Comparison of ENCODE assay signal across 30 mouse cellular contexts in genomic region chr8:117412232-117412631, GRCm38 (mm10).
A peak's percentile ranks its signal among the peaks of the same experiment; 100 is the strongest.
DNase-seq lines count a peak whose midpoint lies in the region; ATAC-seq lines count a peak whose summit lies in the region.
"Had no signal": no experiment of that assay in that cellular context is flagged by ENCODE, and none has a peak within 500 bp of the region (broad histone marks: within the 10 kb centered on the region; RNA-seq: fewer than 3 reads in every experiment).

No protein-coding gene starts in this region.

- no peak overlapping the region for H3K4me2 ChIP-seq in heart, embryonic 15.5 days
- 0 out of 2 replicates have a peak overlapping the region, but pooled peaks have one; percentile 10 for H3K4me2 ChIP-seq in kidney, embryonic 14.5 days (replicated peaks; ENCODE audit: low read depth, low read length)
- no peak overlapping the region for H3K4me2 ChIP-seq in limb, embryonic 15.5 days
- H3K4me2 ChIP-seq: forebrain, embryonic 13.5 days; liver, embryonic 13.5 days; midbrain, embryonic 12.5 days; neural tube, embryonic 12.5 days had no signal

- intact Hi-C loops in heart, postnatal 25 days (cut with DNase I): no loop called here

- H3K36me3 ChIP-seq in heart, embryonic 15.5 days: 0 out of 2 replicates have a peak, but pooled peaks cover 3% of the 10 kb centered on the region
- H3K36me3 ChIP-seq in kidney, embryonic 14.5 days (ENCODE audit: control insufficient read depth, insufficient read depth, low read length): peaks cover 9% of the 10 kb centered on the region; the same call in 1 of the 2 replicates
- H3K36me3 ChIP-seq in limb, embryonic 15.5 days: 0 out of 2 replicates have a peak, but pooled peaks cover 5% of the 10 kb centered on the region
- H3K36me3 ChIP-seq in limb, embryonic 10.5 days: peaks cover 20% of the 10 kb centered on the region

- WGBS in heart, embryonic 15.5 days: 69% methylated on average over 10 of the region's 10 CpGs
- WGBS in kidney, embryonic 14.5 days: 55% methylated on average over 10 of the region's 10 CpGs
- 64% methylated on average over 10 of the region's 10 CpGs for WGBS in limb, embryonic 15.5 days
- 77% methylated on average over 10 of the region's 10 CpGs for WGBS in limb, embryonic 10.5 days

- no peak for ATAC-seq in heart, embryonic 15.5 days (replicated peaks; ENCODE audit: insufficient number of reproducible peaks, insufficient read depth, low FRiP score, low read depth)
- no peak for ATAC-seq in kidney, embryonic 14.5 days (ENCODE audit: low FRiP score, low TSS enrichment)
- ATAC-seq in limb, embryonic 15.5 days (ENCODE audit: insufficient number of reproducible peaks, low FRiP score, low TSS enrichment, low read depth): no peak
- ATAC-seq: forebrain, embryonic 13.5 days; hindbrain, embryonic 16.5 days; lung, postnatal 0 days had no signal

- no peak for DNase-seq in heart, postnatal 25 days (ENCODE audit: low spot score)
- no peak for DNase-seq in kidney, adult 11 months
- DNase-seq in limb, embryonic 10.5 days (ENCODE audit: low spot score): no peak
- no peak for DNase-seq in cerebellum, adult 9-11 months
- DNase-seq: adrenal gland, postnatal 25 days; B cell, adult 2 months; cerebellum, adult 11-12 months; cerebellum, postnatal 10 days; gastrocnemius, postnatal 25 days; heart, adult 18-20 months; kidney, adult 8-10 months; liver, embryonic 13.5 days; lung, adult 18-20 months; lung, postnatal 4 days; right cerebral cortex, adult 18-20 months; thymus, adult 18-20 months; thymus, postnatal 25 days had no signal

- H3K9me3 ChIP-seq in heart, embryonic 15.5 days (replicated peaks): no peaks in the 10 kb centered on the region
- H3K9me3 ChIP-seq in kidney, embryonic 14.5 days (ENCODE audit: control insufficient read depth, low read length): no peaks in the 10 kb centered on the region
- H3K9me3 ChIP-seq in limb, embryonic 15.5 days: no peaks in the 10 kb centered on the region
- no peaks in the 10 kb centered on the region for H3K9me3 ChIP-seq in limb, embryonic 10.5 days (replicated peaks)
- H3K9me3 ChIP-seq: forebrain, embryonic 13.5 days; liver, embryonic 13.5 days; megakaryocyte, embryonic 14.5 days; midbrain, embryonic 12.5 days; neural tube, embryonic 12.5 days had no signal

- H3K9ac ChIP-seq in heart, embryonic 15.5 days: no peak overlapping the region
- H3K9ac ChIP-seq in kidney, embryonic 14.5 days (ENCODE audit: low read depth, low read length): no peak overlapping the region
- no peak overlapping the region for H3K9ac ChIP-seq in limb, embryonic 15.5 days
- H3K9ac ChIP-seq: forebrain, embryonic 13.5 days; liver, embryonic 13.5 days; midbrain, embryonic 12.5 days; neural tube, embryonic 12.5 days had no signal

- H3K4me3 ChIP-seq in heart, embryonic 15.5 days: no peak overlapping the region
- H3K4me3 ChIP-seq in kidney, embryonic 14.5 days (ENCODE audit: low read length): no peak overlapping the region
- no peak overlapping the region for H3K4me3 ChIP-seq in limb, embryonic 15.5 days
- H3K4me3 ChIP-seq in limb, embryonic 10.5 days: no peak overlapping the region
- H3K4me3 ChIP-seq: forebrain, embryonic 13.5 days; layer of hippocampus, adult 2 months; left cerebral cortex, adult 2 months; liver, embryonic 13.5 days; megakaryocyte, embryonic 14.5 days; midbrain, embryonic 12.5 days; myocyte; neural tube, embryonic 12.5 days had no signal

- H3K27ac ChIP-seq in heart, embryonic 15.5 days: peak overlapping the region; percentile 43; the same call in 1 of the 2 replicates
- H3K27ac ChIP-seq in kidney, embryonic 14.5 days (ENCODE audit: low read depth, low read length): no peak overlapping the region
- H3K27ac ChIP-seq in limb, embryonic 15.5 days: 0 out of 2 replicates have a peak overlapping the region, but pooled peaks have one; percentile 12
- H3K27ac ChIP-seq in limb, embryonic 10.5 days: no peak overlapping the region
- H3K27ac ChIP-seq: forebrain, embryonic 13.5 days; layer of hippocampus, adult 2 months; left cerebral cortex, adult 2 months; liver, embryonic 13.5 days; midbrain, embryonic 12.5 days; neural tube, embryonic 12.5 days; stomach, postnatal 0 days had no signal

- no peaks in the 10 kb centered on the region for H3K27me3 ChIP-seq in heart, embryonic 15.5 days
- no peaks in the 10 kb centered on the region for H3K27me3 ChIP-seq in kidney, embryonic 14.5 days (ENCODE audit: control insufficient read depth, insufficient read depth, low read length)
- H3K27me3 ChIP-seq in limb, embryonic 15.5 days: no peaks in the 10 kb centered on the region
- H3K27me3 ChIP-seq in limb, embryonic 10.5 days (ENCODE audit: low read depth, poor library complexity, severe bottlenecking): no peaks in the 10 kb centered on the region
- H3K27me3 ChIP-seq: forebrain, embryonic 13.5 days; liver, embryonic 13.5 days; megakaryocyte, embryonic 14.5 days; midbrain, embryonic 12.5 days; neural tube, embryonic 12.5 days had no signal

- H3K4me1 ChIP-seq in heart, embryonic 15.5 days (replicated peaks): peaks cover 18% of the 10 kb centered on the region
- peaks cover 34% of the 10 kb centered on the region for H3K4me1 ChIP-seq in kidney, embryonic 14.5 days (ENCODE audit: control insufficient read depth, insufficient read depth, low read length)
- H3K4me1 ChIP-seq in limb, embryonic 15.5 days: peaks cover 30% of the 10 kb centered on the region
- peaks cover 63% of the 10 kb centered on the region for H3K4me1 ChIP-seq in limb, embryonic 10.5 days

Comparison
In these comparisons a context has a peak if more than half of its experiments do, and no peak if none do; other contexts are left out.
1. H3K27ac ChIP-seq: peak in heart, embryonic 15.5 days (single experiment) and limb, embryonic 15.5 days (single experiment); none in kidney, embryonic 14.5 days (single experiment) and limb, embryonic 10.5 days (single experiment).